Mouse (Mus musculus) cerebellum, adult 2 months (tissue): ENCODE measurements around the gene Znhit1. TPM values are rescaled to one million over a fixed set of nuclear protein-coding genes. Genes with fewer than 3 reads are reported as not detected.

Experiments
- DNase-seq, 2 experiments: peaks; one replicate each; pipeline ENCODE4 v3.0.0; 2021
- H3K27ac ChIP-seq: fragments of 200-500 bp; 2 replicates; pipeline ENCODE4 v1.5.1; 2012; ENCODE audit warnings: low read length, control low read depth, inconsistent platforms; ENCODE audit not compliant: insufficient read depth
- H3K27me3 ChIP-seq: fragments of 200-500 bp; 2 replicates; pipeline ENCODE4 v1.6.1; 2012; ENCODE audit warnings: inconsistent platforms, mild to moderate bottlenecking, low read length, moderate library complexity; ENCODE audit not compliant: control insufficient read depth, insufficient read depth
- H3K4me1 ChIP-seq: fragments of 200-500 bp; 2 replicates; pipeline ENCODE4 v1.6.1; 2011; ENCODE audit warnings: low read length; ENCODE audit not compliant: control insufficient read depth, insufficient read depth
- H3K4me3 ChIP-seq: fragments of 200-500 bp; replicated peaks from 2 replicates; pipeline ENCODE3; 2011; ENCODE audit warnings: mild to moderate bottlenecking, low read depth, low read length, control low read depth; ENCODE audit not compliant: insufficient read depth
- CTCF ChIP-seq: fragments of 200-500 bp; IDR thresholded peaks from 2 replicates; pipeline ENCODE4 v1.5.1; 2011; ENCODE audit warnings: low read depth, mild to moderate bottlenecking, control low read depth, low read length, moderate library complexity, borderline replicate concordance; ENCODE audit not compliant: insufficient read depth
- POLR2A ChIP-seq: fragments of 200-500 bp; IDR thresholded peaks from 2 replicates; pipeline ENCODE4 v1.6.1; 2011; ENCODE audit warnings: low read length, control low read depth, borderline replicate concordance; ENCODE audit not compliant: insufficient read depth
- WGBS: fragments of 180-500 bp; shearing (Covaris S2); methylation state at CpG from one replicate; pipeline ENCODE4 v1.1.7; 2018; 5-methylcytosine and 5-hydroxymethylcytosine counted together
- polyA plus RNA-seq: library from polyadenylated mRNA; depleted of rRNA; stranded (reverse); fragments of >200 nt; gene quantifications from 2 replicates; pipeline ENCODE4 v1.2.3, GENCODE M21; 2012; rRNA removed

Gene Znhit1
- polyA plus RNA-seq, 1 experiment, result 95.4 TPM

DNA sequence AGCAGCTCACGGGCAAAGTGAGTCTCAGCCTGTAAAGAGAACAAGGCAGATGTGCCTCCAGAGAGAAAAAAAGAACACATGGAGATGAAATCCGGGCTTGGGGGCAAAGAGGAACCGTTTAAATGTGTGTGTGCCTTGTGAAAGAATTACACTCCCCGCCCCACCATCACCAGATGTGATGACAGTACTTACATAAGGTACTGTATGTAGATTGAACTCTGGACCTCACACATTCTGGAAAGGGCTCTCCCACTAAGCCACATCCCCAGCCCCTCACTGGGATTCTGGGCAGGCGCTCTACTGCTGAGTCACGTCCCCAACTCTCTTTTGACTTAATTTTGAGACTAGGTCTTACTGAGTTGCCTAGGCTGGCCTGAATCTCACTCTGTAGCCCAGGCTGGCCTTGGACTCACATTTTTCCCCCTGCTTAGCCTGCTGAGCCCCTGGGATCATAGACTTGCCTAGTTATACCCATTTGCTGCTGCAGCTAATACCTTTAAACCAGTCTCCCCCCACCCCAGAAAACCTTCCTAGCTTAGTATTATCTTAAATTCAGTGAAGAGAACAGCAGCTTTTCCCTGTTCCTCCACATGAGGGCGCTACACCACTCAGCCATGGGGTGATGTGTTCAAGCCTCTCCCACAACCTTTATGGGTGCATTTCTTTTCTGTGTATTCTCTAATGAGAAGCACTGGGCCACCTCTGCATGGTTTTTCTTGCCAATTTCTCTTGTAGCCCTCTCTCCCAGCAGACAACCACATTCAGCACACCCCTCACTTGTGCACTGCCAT, 51.7 kb downstream of the Znhit1 start:
- 74% methylated on average over 7 of the region's 7 CpGs for WGBS
- TF ChIP-seq CTCF, result no peak; the same call in 1 of the 2 replicates
- TF ChIP-seq POLR2A, result no peak
- no peak for DNase-seq
- Histone ChIP-seq H3K4me3 (no peak overlapping the region), H3K4me1 (no peaks in the 10 kb centered on the region), H3K27me3 (no peaks in the 10 kb centered on the region), H3K27ac (no peak overlapping the region)

DNA sequence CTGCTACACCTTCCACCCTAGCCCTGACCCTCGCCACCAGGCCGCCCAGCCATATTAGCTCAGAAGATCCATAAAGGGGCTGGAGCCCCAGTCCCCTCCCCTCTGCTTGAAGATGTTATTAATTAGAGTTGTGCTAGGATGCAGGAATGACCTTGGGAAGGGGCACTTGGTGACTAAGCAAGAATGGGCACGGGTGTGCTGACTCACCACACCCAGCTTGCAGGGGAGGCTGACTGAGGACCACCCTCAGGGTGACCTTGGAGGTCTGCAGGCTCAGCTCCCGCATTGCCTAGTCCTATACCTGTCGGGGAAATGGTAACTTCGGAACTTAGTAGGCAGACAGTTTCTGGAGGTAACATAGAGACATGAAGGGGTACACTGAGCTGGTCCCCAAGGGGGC, 53.9 kb downstream of the Znhit1 start:
- Histone ChIP-seq H3K4me1 (no peaks in the 10 kb centered on the region), H3K27ac (no peak overlapping the region), H3K27me3 (no peaks in the 10 kb centered on the region), H3K4me3 (no peak overlapping the region)
- no peak for DNase-seq
- WGBS, result 87% methylated on average over 6 of the region's 6 CpGs
- TF ChIP-seq CTCF (no peak), POLR2A (no peak)

- H3K4me3 ChIP-seq, result no peak overlapping the region
- no peaks in the 10 kb centered on the region for H3K4me1 ChIP-seq
- H3K27ac ChIP-seq, result no peak overlapping the region
- TF ChIP-seq POLR2A (no peak), CTCF (no peak)
- no peak for DNase-seq
- no peaks in the 10 kb centered on the region for H3K27me3 ChIP-seq
- WGBS, result 68% methylated on average over 5 of the region's 5 CpGs
Measured at GRCm38 (mm10) chr5:136932956-136933355, 54.9 kb downstream of the Znhit1 start.

Other genes with a start within 250 kb of the Znhit1 start
- gene Col26a1, start 104.8 kb downstream of the Znhit1 start, polyA plus RNA-seq, result 3.2 and 4.0 TPM in 2 replicates
- gene Ift22, start 79.9 kb downstream of the Znhit1 start, polyA plus RNA-seq, result 58.7 and 63.1 TPM in 2 replicates
- 408 and 473 TPM in 2 replicates for gene Fis1, start 34.7 kb downstream of the Znhit1 start, polyA plus RNA-seq
- 0.21 and 0.25 TPM in 2 replicates for gene Cldn15, start 21.4 kb downstream of the Znhit1 start, polyA plus RNA-seq
- gene Plod3, start 1.0 kb downstream of the Znhit1 start, polyA plus RNA-seq, result 38.6 and 39.7 TPM in 2 replicates
- 62.1 and 65.4 TPM in 2 replicates for gene Vgf, start 38.4 kb upstream of the Znhit1 start, polyA plus RNA-seq
- gene Ap1s1, start 58.1 kb upstream of the Znhit1 start, polyA plus RNA-seq, result 147 and 168 TPM in 2 replicates
- 0.38 and 0.48 TPM in 2 replicates for gene Serpine1, start 84.2 kb upstream of the Znhit1 start, polyA plus RNA-seq
- gene Trim56, start 128.2 kb upstream of the Znhit1 start, polyA plus RNA-seq, result 1.9 TPM in 2 replicates
- not detected in 2 replicates for gene Muc3, start 161.3 kb upstream of the Znhit1 start, polyA plus RNA-seq
- 27.1 and 36.4 TPM in 2 replicates for gene Muc3a, start 224.4 kb upstream of the Znhit1 start, polyA plus RNA-seq